Mouse (Mus musculus) embryonic facial prominence, embryonic 10.5 days (tissue): ENCODE data around the gene Snap47. TPM values are rescaled to one million over a fixed set of nuclear protein-coding genes. Genes with fewer than 3 reads are reported as not detected.
"Not testable (repeated sequence)": the region's sequence is repeated elsewhere in the genome, so short reads cannot be mapped to it uniquely, and the experiment has no call there.

Experiments
- DNase-seq: peaks from one replicate; pipeline ENCODE4 v3.0.0-alpha.2; 2017; ENCODE audit warnings: low spot score
- H3K27ac ChIP-seq: fragments of 300-500 bp; sonication (generic); replicated peaks from 2 replicates; pipeline ENCODE4 v1.5.1; 2016; ENCODE audit warnings: mild to moderate bottlenecking
- H3K27me3 ChIP-seq: fragments of 300-500 bp; sonication (generic); replicated peaks from 2 replicates; pipeline ENCODE4 v1.6.1; 2016; ENCODE audit warnings: low read depth, mild to moderate bottlenecking; ENCODE audit not compliant: poor library complexity, severe bottlenecking
- H3K36me3 ChIP-seq: fragments of 300-500 bp; sonication (generic); replicated peaks from 2 replicates; pipeline ENCODE4 v1.6.1; 2016; ENCODE audit warnings: mild to moderate bottlenecking, moderate library complexity
- H3K4me1 ChIP-seq: fragments of 300-500 bp; sonication (generic); 2 replicates; pipeline ENCODE4 v1.6.1; 2016
- H3K4me3 ChIP-seq: fragments of 300-500 bp; sonication (generic); 2 replicates; pipeline ENCODE4 v1.5.1; 2016; ENCODE audit warnings: mild to moderate bottlenecking, moderate library complexity
- H3K9me3 ChIP-seq: fragments of 300-500 bp; sonication (generic); 2 replicates; pipeline ENCODE4 v1.6.1; 2016; ENCODE audit warnings: mild to moderate bottlenecking
- WGBS: fragments of 180-500 bp; shearing (Covaris S2); methylation state at CpG from one replicate; pipeline ENCODE4 v1.1.7; 2016; 5-methylcytosine and 5-hydroxymethylcytosine counted together
- polyA plus RNA-seq: library from polyadenylated mRNA; unstranded; fragments of >200 nt; fragmentation: Nextera tagmentation; extraction: Ambion mirVana; gene quantifications from 2 replicates; pipeline ENCODE4 v1.2.1, GENCODE M21; 2016

Snap47 gene
- polyA plus RNA-seq, 1 experiment from 2014 or later: 134 TPM

GRCm38 (mm10) chr11:59388806-59389205 lies 62.2 kb downstream of the Snap47 start:
- Histone ChIP-seq H3K4me3 (no peak overlapping the region), H3K27ac (peak overlapping the region; percentile 36), H3K36me3 (no peaks in the 10 kb centered on the region), H3K9me3 (no peaks in the 10 kb centered on the region), H3K4me1 (peaks cover 63% of the 10 kb centered on the region), H3K27me3 (0 out of 2 replicates have a peak, but pooled peaks cover 4% of the 10 kb centered on the region)
- DNase-seq: no peak
- WGBS: 81% methylated on average over 4 of the region's 4 CpGs

- Histone ChIP-seq H3K9me3 (no peaks in the 10 kb centered on the region), H3K36me3 (no peaks in the 10 kb centered on the region), H3K27me3 (0 out of 2 replicates have a peak, but pooled peaks cover 4% of the 10 kb centered on the region), H3K4me3 (no peak overlapping the region), H3K4me1 (peaks cover 64% of the 10 kb centered on the region), H3K27ac (peak overlapping the region; percentile 67)
- DNase-seq: peak; percentile 63
- WGBS: 37% methylated on average over 4 of the region's 4 CpGs
Observed at GRCm38 (mm10) chr11:59387471-59387870, 63.5 kb downstream of the Snap47 start.

GRCm38 (mm10) chr11:59385123-59385522 lies 65.9 kb downstream of the Snap47 start:
- peak overlapping the region; percentile 32; the same call in 1 of the 2 replicates for H3K4me3 ChIP-seq
- 0 out of 2 replicates have a peak, but pooled peaks cover 4% of the 10 kb centered on the region for H3K27me3 ChIP-seq
- H3K9me3 ChIP-seq: no peaks in the 10 kb centered on the region
- DNase-seq: peak; percentile 66
- 6% methylated on average over 8 of the region's 8 CpGs for WGBS
- peak overlapping the region; percentile 81 for H3K27ac ChIP-seq
- H3K4me1 ChIP-seq: peaks cover 65% of the 10 kb centered on the region
- no peaks in the 10 kb centered on the region for H3K36me3 ChIP-seq

GRCm38 (mm10) chr11:59384441-59384959 lies 66.5 kb downstream of the Snap47 start:
- Histone ChIP-seq H3K4me3 (peak overlapping the region; percentile 24; the same call in 1 of the 2 replicates), H3K9me3 (no peaks in the 10 kb centered on the region), H3K27ac (peak overlapping the region; percentile 81), H3K27me3 (0 out of 2 replicates have a peak, but pooled peaks cover 4% of the 10 kb centered on the region), H3K4me1 (peaks cover 62% of the 10 kb centered on the region), H3K36me3 (no peaks in the 10 kb centered on the region)
- WGBS: 29% methylated on average over 7 of the region's 7 CpGs
- peak; percentile 83 for DNase-seq

- H3K4me3 ChIP-seq: no peak overlapping the region
- no peaks in the 10 kb centered on the region for H3K36me3 ChIP-seq
- DNase-seq: no peak
- peaks cover 18% of the 10 kb centered on the region for H3K4me1 ChIP-seq
- H3K9me3 ChIP-seq: no peaks in the 10 kb centered on the region
- no peaks in the 10 kb centered on the region for H3K27me3 ChIP-seq
- no peak overlapping the region for H3K27ac ChIP-seq
Observed at GRCm38 (mm10) chr11:59379547-59379946, 71.4 kb downstream of the Snap47 start.

- 0 out of 2 replicates have a peak, but pooled peaks cover 3% of the 10 kb centered on the region for H3K4me1 ChIP-seq
- 82% methylated on average over 3 of the region's 3 CpGs for whole genome bisulfite sequencing
- H3K27me3 ChIP-seq: no peaks in the 10 kb centered on the region
- no peak overlapping the region for H3K27ac ChIP-seq
- no peak overlapping the region for H3K4me3 ChIP-seq
- no peaks in the 10 kb centered on the region for H3K36me3 ChIP-seq
- no peak for DNase-seq
- no peaks in the 10 kb centered on the region for H3K9me3 ChIP-seq
Observed at GRCm38 (mm10) chr11:59377999-59378398, 73.0 kb downstream of the Snap47 start.

- 79% methylated on average over 16 of the region's 16 CpGs for WGBS
- Histone ChIP-seq H3K36me3 (no peaks in the 10 kb centered on the region), H3K4me3 (no peak within 1 kb of the TSS), H3K27ac (no peak within 1 kb of the TSS), H3K9me3 (no peaks in the 10 kb centered on the region), H3K27me3 (no peaks in the 10 kb centered on the region), H3K4me1 (no peaks in the 10 kb centered on the region)
- no peak for DNase-seq
Observed at GRCm38 (mm10) chr11:59375475-59375874, 75.5 kb downstream of the Snap47 start, which contains the start of gene Prss38. Prss38 (minus strand) TSS chr11:59375657.

- Histone ChIP-seq H3K9me3 (no peaks in the 10 kb centered on the region), H3K4me1 (no peaks in the 10 kb centered on the region), H3K4me3 (no peak overlapping the region), H3K27ac (no peak overlapping the region), H3K27me3 (no peaks in the 10 kb centered on the region), H3K36me3 (no peaks in the 10 kb centered on the region)
- no peak for DNase-seq
- 83% methylated on average over 11 of the region's 11 CpGs for WGBS
Observed at GRCm38 (mm10) chr11:59369848-59370247, 81.1 kb downstream of the Snap47 start.

- H3K27me3 ChIP-seq, H3K4me1 ChIP-seq, H3K27ac ChIP-seq, H3K36me3 ChIP-seq, DNase-seq, H3K9me3 ChIP-seq, H3K4me3 ChIP-seq: not testable (repeated sequence)
- 85% methylated on average over 4 of the region's 4 CpGs for WGBS
Observed at GRCm38 (mm10) chr11:59367955-59368354, 83.0 kb downstream of the Snap47 start.

- Histone ChIP-seq H3K27me3 (no peaks in the 10 kb centered on the region), H3K4me1 (peaks cover 4% of the 10 kb centered on the region; the same call in 1 of the 2 replicates), H3K36me3 (no peaks in the 10 kb centered on the region), H3K4me3 (no peak overlapping the region), H3K27ac (no peak overlapping the region), H3K9me3 (no peaks in the 10 kb centered on the region)
- 31% methylated on average over 3 of the region's 3 CpGs for WGBS
- DNase-seq: peak; percentile 64
Observed at GRCm38 (mm10) chr11:59366633-59367032, 84.4 kb downstream of the Snap47 start.

- Histone ChIP-seq H3K9me3 (no peaks in the 10 kb centered on the region), H3K4me1 (peaks cover 4% of the 10 kb centered on the region; the same call in 1 of the 2 replicates), H3K4me3 (no peak overlapping the region), H3K27ac (no peak overlapping the region), H3K27me3 (no peaks in the 10 kb centered on the region), H3K36me3 (no peaks in the 10 kb centered on the region)
- WGBS: 80% methylated on average over 3 of the region's 3 CpGs
- no peak for DNase-seq
Observed at GRCm38 (mm10) chr11:59366031-59366430, 85.0 kb downstream of the Snap47 start.

GRCm38 (mm10) chr11:59364417-59364816 lies 86.6 kb downstream of the Snap47 start:
- WGBS: 64% methylated on average over 3 of the region's 3 CpGs
- peaks cover 4% of the 10 kb centered on the region; the same call in 1 of the 2 replicates for H3K4me1 ChIP-seq
- H3K36me3 ChIP-seq: no peaks in the 10 kb centered on the region
- no peak for DNase-seq
- no peaks in the 10 kb centered on the region for H3K27me3 ChIP-seq
- H3K4me3 ChIP-seq: no peak overlapping the region
- no peaks in the 10 kb centered on the region for H3K9me3 ChIP-seq
- peak overlapping the region; percentile 64 for H3K27ac ChIP-seq

- H3K27ac ChIP-seq: peak overlapping the region; percentile 64
- H3K4me1 ChIP-seq: peaks cover 4% of the 10 kb centered on the region; the same call in 1 of the 2 replicates
- WGBS: 87% methylated on average over 9 of the region's 9 CpGs
- H3K4me3 ChIP-seq: no peak overlapping the region
- DNase-seq: no peak
- no peaks in the 10 kb centered on the region for H3K27me3 ChIP-seq
- no peaks in the 10 kb centered on the region for H3K9me3 ChIP-seq
- no peaks in the 10 kb centered on the region for H3K36me3 ChIP-seq
Observed at GRCm38 (mm10) chr11:59364007-59364406, 87.0 kb downstream of the Snap47 start.
